In genomic region chr12:104953941-104954340, GRCm38 (mm10) we compare ENCODE assay signal across 7 mouse cellular contexts. TPM values are rescaled to one million over a fixed set of nuclear protein-coding genes. Genes with fewer than 3 reads are reported as not detected.
DNase-seq lines count a peak whose midpoint lies in the region; TF ChIP-seq lines count a peak whose summit lies in the region.

No protein-coding gene starts in this region.

- no peak overlapping the region for H3K27ac ChIP-seq in cerebellum, adult 2 months (ENCODE audit: insufficient read depth, low read length)
- no peak overlapping the region for H3K27ac ChIP-seq in olfactory bulb, adult 2 months (ENCODE audit: insufficient read depth, low read depth, low read length)

- WGBS in cerebellum, adult 2 months, result 34% methylated on average over 4 of the region's 4 CpGs
- 24% methylated on average over 4 of the region's 4 CpGs for WGBS in olfactory bulb, adult 2 months

- DNase-seq in ovary, postnatal 36 days (ENCODE audit: low spot score), result peak; percentile 55
- DNase-seq in ovary, postnatal 10 days (ENCODE audit: low spot score), result no peak
- peak; percentile 63 for DNase-seq in R1 (ENCODE audit: low read depth, low spot score)
- peak; percentile 26 to 53 for DNase-seq in cerebellum, adult 2 months
- DNase-seq in gastrocnemius, postnatal 36 days, result peak; percentile 33 to 40
- DNase-seq in layer of hippocampus, postnatal 10 days (ENCODE audit: low spot score in 2 of 2), result peak; percentile 59 to 68

- no peak overlapping the region for H3K4me3 ChIP-seq in cerebellum, adult 2 months (replicated peaks; ENCODE audit: insufficient read depth, low read depth, low read length)
- H3K4me3 ChIP-seq in olfactory bulb, adult 2 months (ENCODE audit: insufficient read depth, low read depth, low read length), result no peak overlapping the region

- peak; percentile 54 for TF ChIP-seq CTCF in cerebellum, adult 2 months (IDR thresholded peaks at IDR 0.05; ENCODE audit: borderline replicate concordance, insufficient read depth, low read depth, low read length)
- TF ChIP-seq CTCF in olfactory bulb, adult 2 months (IDR thresholded peaks at IDR 0.05; ENCODE audit: insufficient read depth, low read depth, low read length), result peak; percentile 61

- intact Hi-C loops in gastrocnemius, postnatal 36 days (cut with DNase I), result loop anchor here (10.0 kb wide), 1 partner anchor 151 kb away; no protein-coding TSS in a partner anchor

- H3K27me3 ChIP-seq in cerebellum, adult 2 months (ENCODE audit: control insufficient read depth, insufficient read depth, low read length), result no peaks in the 10 kb centered on the region

- no peak for TF ChIP-seq POLR2A in cerebellum, adult 2 months (IDR thresholded peaks at IDR 0.05; ENCODE audit: borderline replicate concordance, insufficient read depth, low read length)
- no peak for TF ChIP-seq POLR2A in olfactory bulb, adult 2 months (IDR thresholded peaks at IDR 0.05; ENCODE audit: insufficient read depth, low read depth, low read length)

- H3K4me1 ChIP-seq in cerebellum, adult 2 months (ENCODE audit: control insufficient read depth, insufficient read depth, low read length), result peaks cover 15% of the 10 kb centered on the region
- H3K4me1 ChIP-seq in olfactory bulb, adult 2 months (ENCODE audit: control insufficient read depth, insufficient read depth, low read length), result peaks cover 5% of the 10 kb centered on the region

RNA-seq across cellular contexts. Expression of gene Syne3, which starts 55.7 kb away (rescaled TPM):
- polyA plus RNA-seq in cerebellum, adult 2 months (2012; rRNA removed), result 1.1 and 1.2 TPM in 2 replicates
- total RNA-seq in gastrocnemius, postnatal 36 days (2021), result 1 to 10 TPM; 3.1 to 3.8 TPM
- under 1 TPM; 0.73 to 0.80 TPM for total RNA-seq in layer of hippocampus, postnatal 10 days (2021)
- not detected in 2 replicates for polyA plus RNA-seq in olfactory bulb, adult 2 months (2012; ENCODE audit: insufficient read depth, insufficient read length, low replicate concordance, missing spikeins)
